Mouse (Mus musculus) MEL (cell line): Measurements from ENCODE around the gene Mypn.

ENCODE experiments used
- CTCF ChIP-seq, 3 experiments: IDR thresholded peaks in 2 of 3; conservative IDR thresholded peaks in 1 of 3; 2 replicates each; pipeline ENCODE4 v1.5.1; 2011 to 2012; ENCODE audit warnings: low read length in 3 of 3, low read depth in 2 of 3, mild to moderate bottlenecking in 2 of 3, improper control_type of control experiment in 1 of 3, inconsistent platforms in 1 of 3, mixed read lengths in 1 of 3, moderate library complexity in 1 of 3; ENCODE audit not compliant: control insufficient read depth in 1 of 3, insufficient read depth in 1 of 3, poor library complexity in 1 of 3, severe bottlenecking in 1 of 3
- HCFC1 ChIP-seq: IDR thresholded peaks from 2 replicates; pipeline ENCODE4 v1.6.1; 2012; ENCODE audit warnings: low read depth, mild to moderate bottlenecking, inconsistent platforms, low read length, improper control_type of control experiment, moderate library complexity
- MYB ChIP-seq: IDR thresholded peaks from 2 replicates; pipeline ENCODE4 v1.6.1; 2011; ENCODE audit warnings: mild to moderate bottlenecking, low read depth, low read length, improper control_type of control experiment
- POLR2A ChIP-seq, 2 experiments: IDR thresholded peaks; 2 replicates each; pipeline ENCODE4 v1.6.1; 2011 to 2012; ENCODE audit warnings: low read length in 2 of 2, mild to moderate bottlenecking in 2 of 2, control low read depth in 1 of 2, improper control_type of control experiment in 1 of 2, low read depth in 1 of 2, moderate library complexity in 1 of 2; ENCODE audit not compliant: control insufficient read depth in 1 of 2, insufficient read depth in 1 of 2, poor library complexity in 1 of 2

GRCm38 (mm10) chr10:63100657-63101056 lies 103.1 kb downstream of the Mypn start:
- no peak for TF ChIP-seq MYB
- no peak for TF ChIP-seq CTCF (IDR thresholded peaks at IDR 0.05 in 2 of 3, conservative IDR thresholded peaks at IDR 0.05 in 1 of 3; ENCODE audit: control insufficient read depth in 1 of 3, insufficient read depth in 1 of 3, low read depth in 2 of 3, low read length in 3 of 3, poor library complexity in 1 of 3, severe bottlenecking in 1 of 3)
- TF ChIP-seq POLR2A (IDR thresholded peaks at IDR 0.05; ENCODE audit: control insufficient read depth in 1 of 2, insufficient read depth in 1 of 2, low read depth in 1 of 2, low read length in 2 of 2, poor library complexity in 1 of 2), result no peak
- TF ChIP-seq HCFC1, result no peak
